Mouse (Mus musculus) liver, embryonic 15.5 days (tissue): ENCODE results near the gene Os9. TPM values are rescaled to one million over a fixed set of nuclear protein-coding genes. Genes with fewer than 3 reads are reported as not detected.

Source experiments
- ATAC-seq: fragments of 200-750 bp; cut with Nextera tagmentation; 2 replicates; pipeline ENCODE4 v1.8.0; 2017; ENCODE audit warnings: moderate number of reproducible peaks, mild to moderate bottlenecking, moderate library complexity; ENCODE audit not compliant: insufficient read depth
- H3K27ac ChIP-seq: fragments of 300-500 bp; sonication (generic); replicated peaks from 2 replicates; pipeline ENCODE4 v1.5.1; 2015; ENCODE audit warnings: mild to moderate bottlenecking, inconsistent platforms
- H3K27me3 ChIP-seq: fragments of 300-500 bp; sonication (generic); 2 replicates; pipeline ENCODE4 v1.6.1; 2015; ENCODE audit warnings: mild to moderate bottlenecking, inconsistent platforms
- H3K36me3 ChIP-seq: fragments of 300-500 bp; sonication (generic); replicated peaks from 2 replicates; pipeline ENCODE4 v1.6.1; 2015; ENCODE audit warnings: moderate library complexity, mild to moderate bottlenecking, inconsistent platforms
- H3K4me1 ChIP-seq: fragments of 300-500 bp; sonication (generic); replicated peaks from 2 replicates; pipeline ENCODE4 v1.6.1; 2015; ENCODE audit warnings: inconsistent platforms
- H3K4me2 ChIP-seq: fragments of 300-500 bp; sonication (generic); 2 replicates; pipeline ENCODE4 v1.6.1; 2015; ENCODE audit warnings: moderate library complexity, mild to moderate bottlenecking, inconsistent platforms
- H3K4me3 ChIP-seq: fragments of 300-500 bp; sonication (generic); replicated peaks from 2 replicates; pipeline ENCODE4 v1.5.1; 2015; ENCODE audit warnings: mild to moderate bottlenecking, inconsistent platforms
- H3K9ac ChIP-seq: fragments of 300-500 bp; sonication (generic); 2 replicates; pipeline ENCODE4 v1.6.1; 2015; ENCODE audit warnings: moderate library complexity, mild to moderate bottlenecking, inconsistent platforms
- H3K9me3 ChIP-seq: fragments of 300-500 bp; sonication (generic); replicated peaks from 2 replicates; pipeline ENCODE4 v1.6.1; 2016; ENCODE audit warnings: inconsistent platforms
- WGBS: fragments of 180-500 bp; shearing (Covaris S2); methylation state at CpG from one replicate; pipeline ENCODE4 v1.1.7; 2015; ENCODE audit warnings: mixed read lengths; ENCODE audit not compliant: insufficient replicate concordance; 5-methylcytosine and 5-hydroxymethylcytosine counted together
- polyA plus RNA-seq: library from polyadenylated mRNA; unstranded; fragments of >200 nt; fragmentation: Nextera tagmentation; extraction: Ambion mirVana; gene quantifications from 2 replicates; pipeline ENCODE4 v1.2.1, GENCODE M21; 2015

Os9 gene
- polyA plus RNA-seq, 1 experiment from 2014 or later: 54.0 TPM

DNA sequence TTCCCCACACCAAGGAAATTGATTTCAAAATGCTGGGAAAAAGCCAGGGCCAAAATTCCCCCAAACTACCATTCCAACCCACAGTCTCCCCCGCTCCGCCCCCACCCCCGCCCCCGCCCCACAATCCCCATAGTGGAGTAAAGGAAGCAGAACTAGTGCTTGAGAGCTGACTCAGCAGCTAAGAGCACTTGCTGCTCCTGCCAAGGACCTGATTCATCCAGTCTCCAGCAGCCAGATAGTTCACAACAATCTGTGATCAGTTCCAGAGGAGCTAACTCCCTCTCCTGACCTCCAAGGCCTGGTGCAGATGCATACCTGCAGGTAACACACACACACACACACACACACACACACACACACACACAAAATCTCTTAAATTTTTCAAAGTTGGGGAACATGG, 8.5 kb upstream of the Os9 start:
- no peak overlapping the region for H3K4me3 ChIP-seq
- no peak overlapping the region for H3K27ac ChIP-seq
- H3K27me3 ChIP-seq: no peaks in the 10 kb centered on the region
- no peak overlapping the region for H3K9ac ChIP-seq
- ATAC-seq: no peak
- H3K9me3 ChIP-seq: no peaks in the 10 kb centered on the region
- no peaks in the 10 kb centered on the region for H3K36me3 ChIP-seq
- WGBS: 38% methylated on average over 4 of the region's 4 CpGs
- H3K4me2 ChIP-seq: no peak overlapping the region
- H3K4me1 ChIP-seq: peaks cover 47% of the 10 kb centered on the region

DNA sequence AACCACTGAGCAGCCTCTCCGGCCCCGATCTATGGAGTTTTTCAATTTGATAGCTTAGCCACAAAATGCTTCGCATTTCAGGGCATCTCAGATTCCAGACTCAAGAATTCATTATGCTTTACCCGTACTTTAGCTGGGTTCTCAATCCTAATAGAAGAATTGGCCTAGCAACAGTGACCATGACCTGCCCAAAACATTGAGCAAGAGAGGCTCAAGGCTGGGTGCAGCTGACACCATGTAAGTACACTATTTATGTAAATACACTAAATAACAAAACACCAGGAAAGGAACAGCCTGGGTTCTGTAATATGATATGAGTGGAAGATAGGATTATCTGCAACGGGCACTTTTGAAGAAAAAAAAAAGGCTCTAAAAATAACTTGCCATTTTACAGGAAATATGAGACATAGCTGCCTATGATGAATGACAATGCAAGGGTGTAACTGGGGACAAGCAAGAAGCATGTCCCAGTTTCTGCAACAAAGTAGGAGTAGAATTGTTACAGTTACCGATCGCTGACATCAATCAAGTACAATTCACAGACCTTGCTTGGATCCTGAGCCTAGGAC, 6.9 kb upstream of the Os9 start:
- H3K27ac ChIP-seq: peak overlapping the region; percentile 29
- peaks cover 60% of the 10 kb centered on the region for H3K4me1 ChIP-seq
- no peak for ATAC-seq
- no peak overlapping the region for H3K4me2 ChIP-seq
- H3K4me3 ChIP-seq: no peak overlapping the region
- no peak overlapping the region for H3K9ac ChIP-seq
- whole genome bisulfite sequencing: 42% methylated on average over 7 of the region's 7 CpGs
- H3K9me3 ChIP-seq: no peaks in the 10 kb centered on the region
- no peaks in the 10 kb centered on the region for H3K27me3 ChIP-seq
- no peaks in the 10 kb centered on the region for H3K36me3 ChIP-seq

DNA sequence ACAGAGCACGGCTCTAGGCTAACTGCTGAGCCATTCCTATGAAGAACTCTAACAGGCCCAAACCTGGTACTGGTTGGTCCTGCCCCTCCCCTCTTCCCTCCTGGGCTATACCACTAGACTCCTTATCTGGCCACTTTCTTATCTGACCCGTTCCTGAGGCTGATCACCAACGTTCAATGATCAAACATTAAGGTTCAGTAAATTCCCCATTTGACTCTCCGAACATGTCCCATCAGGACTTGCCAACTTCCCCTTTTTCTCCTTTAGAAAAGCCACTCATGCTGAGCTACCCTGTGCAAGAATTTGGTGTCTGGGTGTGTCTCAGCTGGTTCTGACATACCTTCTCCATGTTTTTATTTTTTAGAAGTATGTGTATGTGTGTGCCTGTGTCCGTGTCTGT, 5.6 kb upstream of the Os9 start:
- Histone ChIP-seq H3K4me1 (peaks cover 72% of the 10 kb centered on the region), H3K4me3 (no peak overlapping the region), H3K9me3 (no peaks in the 10 kb centered on the region), H3K36me3 (no peaks in the 10 kb centered on the region), H3K27ac (peak overlapping the region; percentile 74), H3K4me2 (peak overlapping the region; percentile 21), H3K9ac (no peak overlapping the region), H3K27me3 (no peaks in the 10 kb centered on the region)
- ATAC-seq: peak; percentile 9; the same call in 1 of the 2 replicates
- 19% methylated on average over 5 of the region's 5 CpGs for WGBS

DNA sequence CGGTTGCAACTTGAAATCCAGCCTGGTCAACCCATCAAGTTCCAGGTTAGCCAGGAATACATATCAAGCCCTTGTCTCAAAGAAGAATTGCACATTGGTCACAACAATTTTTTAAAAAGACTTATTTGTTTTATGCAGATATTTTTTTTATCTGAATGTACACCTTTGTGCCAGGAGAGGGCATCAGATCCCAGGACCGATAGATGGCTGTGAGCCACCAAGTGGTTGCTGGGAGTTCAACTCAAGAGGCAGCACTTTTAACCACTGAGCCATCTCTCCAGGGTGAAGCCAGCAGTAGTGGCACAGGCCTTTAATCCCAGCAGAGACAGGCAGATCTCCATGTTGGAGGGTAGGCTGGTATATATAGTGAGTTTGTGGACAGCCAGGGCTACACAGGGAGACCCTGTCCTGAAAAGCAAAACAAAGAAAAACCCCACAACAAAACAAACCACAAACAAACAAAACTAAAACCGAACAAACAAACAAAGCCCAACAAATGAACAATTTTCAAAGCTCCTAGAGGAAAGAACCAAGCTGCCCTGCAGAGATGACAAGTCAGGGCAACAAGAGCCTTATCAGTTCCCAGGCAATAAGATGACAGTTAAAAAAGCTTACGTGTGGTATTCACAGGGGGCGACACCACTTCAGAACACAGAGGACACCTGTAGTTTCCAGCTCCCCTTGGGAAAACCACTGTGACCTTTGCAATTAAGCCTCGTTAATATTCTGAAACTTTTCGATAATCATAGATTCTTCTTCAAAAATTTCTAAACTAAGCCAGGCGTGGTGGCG, 4.5 kb upstream of the Os9 start:
- no peak for ATAC-seq
- no peaks in the 10 kb centered on the region for H3K27me3 ChIP-seq
- peak overlapping the region; percentile 74 for H3K27ac ChIP-seq
- no peak overlapping the region for H3K9ac ChIP-seq
- H3K9me3 ChIP-seq: no peaks in the 10 kb centered on the region
- peaks cover 77% of the 10 kb centered on the region for H3K4me1 ChIP-seq
- WGBS: 36% methylated on average over 9 of the region's 9 CpGs
- no peaks in the 10 kb centered on the region for H3K36me3 ChIP-seq
- H3K4me3 ChIP-seq: no peak overlapping the region
- no peak overlapping the region for H3K4me2 ChIP-seq

DNA sequence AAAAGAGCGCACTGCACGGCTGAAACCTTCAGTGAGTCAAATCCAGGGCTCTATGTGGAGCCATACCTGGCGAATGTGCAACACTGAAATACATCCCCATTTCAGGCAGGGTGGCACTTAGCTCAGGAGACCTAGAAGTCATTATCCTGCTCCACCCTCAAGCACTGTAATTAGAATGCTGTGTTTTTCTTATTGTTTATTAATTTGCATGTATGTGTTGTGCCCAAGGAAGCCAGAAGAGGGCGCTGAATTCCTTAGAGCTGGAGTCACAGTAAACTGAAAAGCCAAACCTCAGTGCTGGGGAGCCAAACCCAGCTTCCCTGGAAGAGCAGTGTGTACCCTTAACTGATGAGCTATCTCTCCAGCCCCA, 2.5 kb upstream of the Os9 start:
- H3K9ac ChIP-seq: peak overlapping the region; percentile 48
- no peaks in the 10 kb centered on the region for H3K9me3 ChIP-seq
- H3K4me2 ChIP-seq: peak overlapping the region; percentile 74
- peak overlapping the region; percentile 49 for H3K4me3 ChIP-seq
- H3K27ac ChIP-seq: peak overlapping the region; percentile 85
- H3K4me1 ChIP-seq: peaks cover 80% of the 10 kb centered on the region
- ATAC-seq: no peak
- WGBS: 31% methylated on average over 4 of the region's 4 CpGs
- peaks cover 13% of the 10 kb centered on the region for H3K36me3 ChIP-seq
- H3K27me3 ChIP-seq: no peaks in the 10 kb centered on the region

DNA sequence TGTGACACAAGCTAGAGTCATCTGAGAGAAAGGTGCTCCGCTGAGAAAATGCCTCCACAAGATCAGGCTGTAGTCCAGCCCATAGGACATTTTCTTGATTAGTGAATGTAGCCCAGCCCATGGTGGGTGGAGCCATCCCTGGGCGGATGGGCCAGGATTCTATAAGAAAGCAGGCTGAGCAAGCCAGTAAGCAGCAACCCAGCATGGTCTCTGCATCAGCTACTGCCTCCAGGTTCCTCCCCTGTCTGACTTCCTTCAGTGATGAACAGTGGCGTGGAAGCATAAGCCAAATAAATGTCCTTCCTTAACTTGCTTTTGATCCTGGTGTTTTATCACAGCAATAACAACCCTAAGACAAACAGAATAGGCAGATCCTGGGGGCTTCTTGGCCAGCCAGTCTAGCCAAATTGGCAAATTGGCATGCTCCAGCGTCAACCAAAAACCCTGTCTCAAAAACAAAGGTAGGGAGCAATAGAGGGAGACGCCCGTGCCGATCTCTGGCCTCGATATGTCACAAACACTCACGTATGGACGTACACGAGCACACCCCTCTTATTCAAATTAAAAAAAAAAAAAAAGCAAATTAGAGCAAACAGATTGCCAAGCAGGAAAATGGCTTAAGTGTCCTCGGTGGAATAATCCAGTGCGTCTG, 2.0 kb upstream of the Os9 start:
- H3K9me3 ChIP-seq: no peaks in the 10 kb centered on the region
- no peaks in the 10 kb centered on the region for H3K27me3 ChIP-seq
- H3K27ac ChIP-seq: peak overlapping the region; percentile 85
- peak overlapping the region; percentile 74 for H3K4me2 ChIP-seq
- H3K36me3 ChIP-seq: peaks cover 18% of the 10 kb centered on the region
- 22% methylated on average over 13 of the region's 13 CpGs for WGBS
- H3K9ac ChIP-seq: peak overlapping the region; percentile 48
- peak overlapping the region; percentile 49 for H3K4me3 ChIP-seq
- peaks cover 75% of the 10 kb centered on the region for H3K4me1 ChIP-seq
- peak; percentile 58 for ATAC-seq

DNA sequence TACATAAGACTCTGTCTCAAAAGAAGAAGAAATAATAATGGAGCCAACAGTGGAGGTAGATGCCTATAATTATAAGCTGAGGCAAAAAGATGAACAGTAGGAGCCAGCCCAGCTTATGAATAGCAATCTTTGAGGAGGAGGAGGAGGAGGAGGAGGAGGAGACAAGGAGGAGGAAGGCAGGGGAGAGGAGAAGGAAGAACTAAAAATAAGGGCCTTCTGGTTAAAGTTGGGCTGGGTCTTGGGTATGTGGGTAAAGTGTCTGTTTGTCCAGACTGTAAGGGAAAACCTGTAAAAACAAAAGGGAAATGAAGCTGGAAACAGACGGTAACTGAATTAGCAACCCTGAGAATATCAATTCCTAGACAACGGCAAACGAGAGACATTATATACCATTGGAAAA, 1.1 kb upstream of the Os9 start:
- H3K4me2 ChIP-seq: peak overlapping the region; percentile 74
- 73% methylated on average over 3 of the region's 3 CpGs for WGBS
- peaks cover 67% of the 10 kb centered on the region for H3K4me1 ChIP-seq
- H3K27ac ChIP-seq: peak overlapping the region; percentile 85
- no peaks in the 10 kb centered on the region for H3K9me3 ChIP-seq
- no peak overlapping the region for H3K9ac ChIP-seq
- no peak overlapping the region for H3K4me3 ChIP-seq
- H3K36me3 ChIP-seq: peaks cover 27% of the 10 kb centered on the region
- ATAC-seq: no peak
- H3K27me3 ChIP-seq: no peaks in the 10 kb centered on the region

DNA sequence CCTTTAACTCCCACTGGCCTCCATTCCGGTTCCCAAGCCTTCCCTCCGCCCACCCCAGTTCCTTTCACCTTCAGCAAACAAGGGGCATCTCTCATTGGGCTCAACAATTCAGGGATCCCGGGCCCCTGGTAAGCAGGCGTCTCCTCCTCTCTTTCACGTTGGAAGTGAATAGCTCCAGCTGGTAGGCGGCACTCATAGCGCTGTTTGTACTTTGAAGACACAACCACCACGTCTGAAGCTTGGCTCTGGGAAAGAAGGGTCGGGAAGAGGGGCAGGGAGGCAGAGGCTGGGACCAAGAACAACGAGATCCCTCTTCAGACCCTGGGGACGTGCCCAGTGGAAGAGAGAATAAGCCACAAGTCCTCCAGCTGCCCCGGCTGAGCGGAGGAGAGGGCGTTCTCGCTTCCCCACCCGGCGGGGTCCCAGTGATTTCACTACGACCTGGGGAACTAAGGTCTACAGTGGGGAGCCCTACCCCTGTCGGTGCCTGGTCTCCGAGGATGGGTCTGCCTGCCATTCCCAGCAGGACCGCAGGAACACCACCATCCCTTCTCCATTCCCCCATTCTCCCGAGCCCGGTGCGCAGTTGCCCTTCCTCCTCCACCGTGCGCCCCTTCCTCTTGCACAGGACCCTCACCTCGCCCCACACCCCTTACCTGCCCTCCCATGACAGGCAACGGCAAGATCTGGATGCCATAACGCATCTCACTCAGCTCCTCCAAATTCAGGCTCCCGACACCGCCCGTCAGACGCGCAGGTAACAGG, 448 bp downstream of the Os9 start:
- Histone ChIP-seq H3K36me3 (peaks cover 42% of the 10 kb centered on the region), H3K9me3 (no peaks in the 10 kb centered on the region), H3K4me2 (peak overlapping the region; percentile 95), H3K4me3 (peak overlapping the region; percentile 98), H3K27ac (peak overlapping the region; percentile 70), H3K9ac (peak overlapping the region; percentile 91), H3K27me3 (no peaks in the 10 kb centered on the region), H3K4me1 (peaks cover 51% of the 10 kb centered on the region)
- WGBS: 3% methylated on average over 34 of the region's 34 CpGs
- peak; percentile 16; the same call in 1 of the 2 replicates for ATAC-seq

DNA sequence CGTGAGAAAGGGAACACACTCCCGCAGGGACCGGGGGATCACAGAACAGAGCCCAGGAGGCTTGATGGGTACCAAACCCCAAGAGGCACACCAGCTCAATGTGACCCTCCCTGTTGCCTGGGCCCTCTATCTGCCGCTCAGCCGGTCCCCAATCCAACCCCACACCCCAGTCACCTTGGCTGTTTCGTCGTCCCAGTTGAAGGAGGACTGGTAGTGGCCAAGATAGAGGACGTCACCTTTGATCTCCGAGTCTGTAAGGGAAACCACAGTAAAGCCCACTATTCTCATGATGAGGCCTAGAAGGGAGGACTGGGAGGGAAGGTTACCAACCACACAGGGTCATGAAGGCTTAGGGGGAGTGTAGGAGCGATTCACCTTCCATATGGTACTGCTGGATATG, 1.7 kb downstream of the Os9 start:
- 85% methylated on average over 10 of the region's 10 CpGs for WGBS
- Histone ChIP-seq H3K4me1 (peaks cover 39% of the 10 kb centered on the region), H3K27ac (no peak overlapping the region), H3K4me2 (no peak overlapping the region), H3K36me3 (peaks cover 53% of the 10 kb centered on the region), H3K27me3 (no peaks in the 10 kb centered on the region), H3K4me3 (no peak overlapping the region), H3K9ac (no peak overlapping the region), H3K9me3 (no peaks in the 10 kb centered on the region)
- ATAC-seq: no peak

DNA sequence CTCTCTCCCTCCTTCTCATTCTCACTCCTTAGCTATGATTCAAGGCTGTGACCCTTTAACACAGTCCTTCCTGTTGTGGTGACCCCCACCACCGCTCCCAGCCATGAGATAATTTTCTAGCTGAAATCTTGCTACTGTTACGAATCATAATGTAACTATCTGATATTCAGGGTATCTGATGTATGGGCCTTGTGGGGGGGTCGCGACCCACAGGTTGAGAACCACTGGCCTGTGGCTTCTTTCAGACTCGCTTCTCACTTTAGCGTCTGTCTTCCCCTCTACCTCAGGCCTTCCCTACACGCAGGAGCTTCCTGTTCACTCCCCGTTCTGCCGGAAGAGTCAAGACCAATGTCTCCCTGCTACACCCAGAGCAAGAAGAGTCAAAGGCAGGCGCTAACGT, 2.5 kb downstream of the Os9 start:
- ATAC-seq: no peak
- no peak overlapping the region for H3K9ac ChIP-seq
- no peak overlapping the region for H3K27ac ChIP-seq
- H3K4me2 ChIP-seq: no peak overlapping the region
- WGBS: 80% methylated on average over 11 of the region's 11 CpGs
- H3K4me3 ChIP-seq: no peak overlapping the region
- H3K27me3 ChIP-seq: no peaks in the 10 kb centered on the region
- no peaks in the 10 kb centered on the region for H3K9me3 ChIP-seq
- peaks cover 34% of the 10 kb centered on the region for H3K4me1 ChIP-seq
- peaks cover 56% of the 10 kb centered on the region for H3K36me3 ChIP-seq

DNA sequence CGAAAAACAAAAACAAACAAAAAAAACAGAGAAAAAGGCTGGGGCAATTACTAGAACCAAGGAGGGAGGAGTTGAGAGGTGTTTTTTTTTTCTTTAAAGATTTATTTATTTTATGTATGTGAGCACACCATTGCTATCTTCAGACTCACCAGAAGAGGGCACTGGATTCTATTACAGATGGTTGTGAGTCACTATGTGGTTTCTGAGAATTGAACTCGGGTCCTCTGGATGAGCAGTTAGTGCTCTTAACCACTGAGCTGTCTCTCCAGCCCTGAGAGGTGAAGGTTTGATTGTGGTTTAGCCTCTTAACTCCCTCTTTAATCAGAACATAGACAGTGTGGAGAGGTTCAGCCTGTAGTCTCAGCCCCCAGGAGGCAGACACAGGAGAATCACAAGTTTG, 5.9 kb downstream of the Os9 start:
- H3K27ac ChIP-seq: no peak overlapping the region
- ATAC-seq: no peak
- no peak overlapping the region for H3K9ac ChIP-seq
- no peaks in the 10 kb centered on the region for H3K9me3 ChIP-seq
- no peak overlapping the region for H3K4me2 ChIP-seq
- no peak overlapping the region for H3K4me3 ChIP-seq
- peaks cover 7% of the 10 kb centered on the region for H3K4me1 ChIP-seq
- peaks cover 75% of the 10 kb centered on the region for H3K36me3 ChIP-seq
- no peaks in the 10 kb centered on the region for H3K27me3 ChIP-seq
- WGBS: 49% methylated on average over 2 of the region's 2 CpGs
